Mouse (Mus musculus) lung, embryonic 15.5 days (tissue): ENCODE measurements around the gene Mtmr3. TPM values are rescaled to one million over a fixed set of nuclear protein-coding genes. Genes with fewer than 3 reads are reported as not detected.
"Not testable (repeated sequence)": the region's sequence is repeated elsewhere in the genome, so short reads cannot be mapped to it uniquely, and the experiment has no call there.

ENCODE experiments used
- ATAC-seq: fragments of 200-750 bp; cut with Nextera tagmentation; 2 replicates; pipeline ENCODE4 v1.8.0; 2017; ENCODE audit warnings: moderate number of reproducible peaks, borderline replicate concordance; ENCODE audit not compliant: low FRiP score, low TSS enrichment; ENCODE audit errors: extremely low read depth
- H3K27ac ChIP-seq: fragments of 300-500 bp; sonication (generic); 2 replicates; pipeline ENCODE4 v1.5.1; 2015; ENCODE audit warnings: moderate library complexity, mild to moderate bottlenecking, inconsistent platforms
- H3K27me3 ChIP-seq: fragments of 300-500 bp; sonication (generic); 2 replicates; pipeline ENCODE4 v1.6.1; 2015; ENCODE audit warnings: inconsistent platforms
- H3K36me3 ChIP-seq: fragments of 300-500 bp; sonication (generic); 2 replicates; pipeline ENCODE4 v1.6.1; 2015; ENCODE audit warnings: inconsistent platforms
- H3K4me1 ChIP-seq: fragments of 300-500 bp; sonication (generic); 2 replicates; pipeline ENCODE4 v1.6.1; 2015; ENCODE audit warnings: inconsistent platforms
- H3K4me2 ChIP-seq: fragments of 300-500 bp; sonication (generic); 2 replicates; pipeline ENCODE4 v1.6.1; 2015; ENCODE audit warnings: inconsistent platforms, mild to moderate bottlenecking, moderate library complexity
- H3K4me3 ChIP-seq: fragments of 300-500 bp; sonication (generic); 2 replicates; pipeline ENCODE4 v1.5.1; 2015; ENCODE audit warnings: mild to moderate bottlenecking, inconsistent platforms
- H3K9ac ChIP-seq: fragments of 300-500 bp; sonication (generic); 2 replicates; pipeline ENCODE4 v1.6.1; 2015; ENCODE audit warnings: inconsistent platforms
- H3K9me3 ChIP-seq: fragments of 300-500 bp; sonication (generic); 2 replicates; pipeline ENCODE4 v1.6.1; 2016; ENCODE audit warnings: inconsistent platforms
- WGBS: fragments of 180-500 bp; shearing (Covaris S2); methylation state at CpG from one replicate; pipeline ENCODE4 v1.1.7; 2015; 5-methylcytosine and 5-hydroxymethylcytosine counted together
- polyA plus RNA-seq: library from polyadenylated mRNA; unstranded; fragments of >200 nt; fragmentation: Nextera tagmentation; extraction: Ambion mirVana; gene quantifications from 2 replicates; pipeline ENCODE4 v1.2.1, GENCODE M21; 2015

The Mtmr3 gene
- polyA plus RNA-seq, 1 experiment from 2014 or later, result 25.4 TPM

GRCm38 (mm10) chr11:4545976-4546375 lies 48.7 kb downstream of the Mtmr3 start:
- Histone ChIP-seq H3K9me3 (no peaks in the 10 kb centered on the region), H3K27ac (no peak overlapping the region), H3K27me3 (no peaks in the 10 kb centered on the region), H3K36me3 (no peaks in the 10 kb centered on the region), H3K4me1 (0 out of 2 replicates have a peak, but pooled peaks cover 2% of the 10 kb centered on the region), H3K4me2 (no peak overlapping the region), H3K9ac (no peak overlapping the region), H3K4me3 (no peak overlapping the region)
- 72% methylated on average over 3 of the region's 3 CpGs for WGBS
- ATAC-seq, result no peak

- Histone ChIP-seq H3K27ac (no peak overlapping the region), H3K4me2 (no peak overlapping the region), H3K9ac (no peak overlapping the region), H3K9me3 (no peaks in the 10 kb centered on the region), H3K4me3 (no peak overlapping the region), H3K36me3 (no peaks in the 10 kb centered on the region), H3K27me3 (no peaks in the 10 kb centered on the region), H3K4me1 (0 out of 2 replicates have a peak, but pooled peaks cover 2% of the 10 kb centered on the region)
- 51% methylated on average over 4 of the region's 4 CpGs for WGBS
- ATAC-seq, result no peak
Measured at GRCm38 (mm10) chr11:4545401-4545800, 49.3 kb downstream of the Mtmr3 start.

DNA sequence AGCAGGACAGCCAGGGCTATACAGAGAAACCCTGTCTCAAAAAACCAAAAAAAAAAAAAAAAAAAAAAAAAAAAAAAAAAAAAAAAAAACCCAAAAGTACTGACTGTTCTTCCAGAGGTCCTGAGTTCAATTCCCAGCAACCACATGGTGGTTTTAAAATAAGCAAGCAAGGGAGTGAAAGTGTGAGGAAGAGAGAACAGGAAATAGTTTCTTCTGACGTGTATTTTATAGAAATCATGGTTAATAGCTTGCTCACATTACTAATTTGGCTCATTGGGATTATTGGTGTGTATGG lies 50.1 kb downstream of the Mtmr3 start:
- not testable (repeated sequence) for H3K9me3 ChIP-seq, H3K4me3 ChIP-seq, H3K4me1 ChIP-seq, H3K9ac ChIP-seq, H3K27ac ChIP-seq, H3K4me2 ChIP-seq, H3K27me3 ChIP-seq, H3K36me3 ChIP-seq, ATAC-seq
- 80% methylated on average over 1 of the region's 1 CpGs for WGBS

DNA sequence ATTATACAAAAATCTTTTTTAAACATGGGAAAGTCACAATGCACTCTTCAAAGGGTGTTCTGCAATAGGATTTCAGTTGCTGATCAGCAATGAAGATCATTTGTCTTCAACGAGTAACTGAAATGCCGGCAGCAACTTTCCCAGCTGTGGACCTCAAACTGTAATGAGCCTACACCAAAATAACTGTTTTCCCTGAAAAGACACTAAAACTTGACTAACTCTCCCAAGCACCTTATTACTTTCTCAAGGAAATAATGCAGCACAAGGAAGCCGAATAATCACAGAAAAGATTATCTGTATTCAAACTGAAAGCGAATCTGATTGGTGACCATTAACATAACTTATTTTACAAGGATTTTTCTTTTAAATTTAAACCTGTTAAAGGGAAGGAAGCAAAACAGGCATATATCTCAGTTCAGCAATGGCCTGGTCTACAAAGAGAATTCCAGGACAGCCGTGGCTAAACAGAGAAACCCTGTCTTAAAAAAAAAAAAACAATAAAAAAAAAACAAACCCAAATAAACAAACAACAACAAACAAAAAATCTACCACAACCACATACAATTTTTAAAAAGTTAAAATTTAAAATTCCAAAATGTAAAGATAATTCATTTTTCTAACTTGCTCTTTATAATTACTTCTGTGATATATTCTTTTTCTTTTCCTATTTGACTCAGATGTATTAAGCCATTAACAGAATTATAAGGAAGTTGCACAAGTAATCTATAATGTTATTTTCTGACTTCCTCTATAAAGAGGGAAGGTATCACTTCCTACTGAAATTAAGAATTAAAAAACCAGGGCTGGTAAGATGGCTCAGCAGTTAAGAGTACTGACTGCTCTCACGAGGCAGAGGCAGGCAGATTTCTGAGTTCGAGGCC lies 50.7 kb downstream of the Mtmr3 start:
- no peak overlapping the region for H3K27ac ChIP-seq
- H3K36me3 ChIP-seq, result no peaks in the 10 kb centered on the region
- ATAC-seq, result no peak
- 66% methylated on average over 7 of the region's 7 CpGs for WGBS
- no peaks in the 10 kb centered on the region for H3K9me3 ChIP-seq
- H3K9ac ChIP-seq, result no peak overlapping the region
- H3K27me3 ChIP-seq, result no peaks in the 10 kb centered on the region
- H3K4me2 ChIP-seq, result no peak overlapping the region
- H3K4me3 ChIP-seq, result no peak overlapping the region
- 0 out of 2 replicates have a peak, but pooled peaks cover 2% of the 10 kb centered on the region for H3K4me1 ChIP-seq

DNA sequence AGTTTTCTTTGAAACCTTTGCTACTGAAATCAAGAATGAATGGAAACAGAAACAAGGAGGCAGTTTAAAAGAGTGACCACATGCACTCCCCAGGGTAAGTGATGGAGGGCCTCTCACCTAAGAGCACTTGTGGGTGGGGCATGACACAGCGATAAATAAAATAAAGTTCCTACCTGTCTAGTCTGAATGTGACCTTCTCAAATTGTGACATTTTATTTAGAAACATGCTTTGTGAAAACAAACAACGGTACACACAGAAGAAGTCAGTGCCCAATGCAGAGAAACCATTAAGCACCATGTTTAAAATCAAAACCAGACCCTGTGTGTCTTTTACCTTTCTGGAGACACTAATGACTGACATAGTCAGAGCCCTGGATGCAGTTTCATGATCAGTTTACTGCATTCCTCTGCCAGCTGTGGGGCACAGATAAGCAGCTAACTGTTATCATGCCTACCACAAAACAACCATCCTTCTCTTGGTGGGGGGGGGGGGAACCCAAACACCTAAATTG lies 51.6 kb downstream of the Mtmr3 start:
- no peak overlapping the region for H3K4me2 ChIP-seq
- no peaks in the 10 kb centered on the region for H3K36me3 ChIP-seq
- WGBS, result 70% methylated on average over 2 of the region's 2 CpGs
- no peak overlapping the region for H3K4me3 ChIP-seq
- H3K9ac ChIP-seq, result no peak overlapping the region
- 0 out of 2 replicates have a peak, but pooled peaks cover 2% of the 10 kb centered on the region for H3K4me1 ChIP-seq
- no peaks in the 10 kb centered on the region for H3K27me3 ChIP-seq
- H3K9me3 ChIP-seq, result no peaks in the 10 kb centered on the region
- H3K27ac ChIP-seq, result no peak overlapping the region
- no peak for ATAC-seq

DNA sequence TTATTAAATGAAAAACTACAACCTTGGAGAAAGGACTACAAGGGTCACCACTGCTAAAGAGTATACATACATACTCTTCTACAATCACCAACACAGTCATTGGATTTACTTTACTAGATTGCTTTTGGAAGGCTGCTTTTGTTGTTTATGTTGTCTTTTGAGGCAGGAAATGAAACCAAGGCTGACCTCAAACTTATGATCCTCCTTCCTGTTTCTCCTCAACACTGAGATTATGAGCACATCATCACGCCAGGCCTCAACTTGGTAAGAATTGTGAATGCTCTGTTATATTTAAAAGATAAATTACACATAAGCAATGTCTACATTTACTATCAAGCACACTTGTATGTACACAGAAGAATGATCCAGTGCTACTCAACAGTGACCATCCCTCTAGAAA lies 58.0 kb downstream of the Mtmr3 start:
- WGBS, result 82% methylated on average over 1 of the region's 1 CpGs
- Histone ChIP-seq H3K27me3 (no peaks in the 10 kb centered on the region), H3K9me3 (no peaks in the 10 kb centered on the region), H3K9ac (no peak overlapping the region), H3K27ac (no peak overlapping the region), H3K4me2 (no peak overlapping the region), H3K4me3 (no peak overlapping the region), H3K36me3 (no peaks in the 10 kb centered on the region), H3K4me1 (no peaks in the 10 kb centered on the region)
- ATAC-seq, result no peak

DNA sequence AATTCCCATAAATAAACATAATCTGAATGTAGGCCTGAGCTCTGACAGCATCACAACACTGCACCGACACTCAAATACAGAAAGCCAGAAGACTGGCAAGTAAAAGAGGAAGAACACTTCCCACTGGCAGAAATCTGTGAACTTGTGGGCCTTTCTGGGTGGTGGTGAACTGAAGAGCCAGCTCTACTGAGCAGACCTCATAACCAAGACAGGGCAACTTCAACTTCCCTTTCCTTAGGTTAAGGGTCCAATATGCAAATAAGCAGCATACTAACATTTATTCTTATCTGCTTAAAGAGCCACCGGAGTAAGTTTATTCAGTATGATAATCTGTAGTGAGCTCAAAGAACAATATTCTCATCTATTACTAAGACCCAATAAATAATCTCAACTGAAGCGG lies 67.5 kb downstream of the Mtmr3 start:
- Histone ChIP-seq H3K9me3 (no peaks in the 10 kb centered on the region), H3K4me3 (no peak overlapping the region), H3K27ac (no peak overlapping the region), H3K36me3 (peaks cover 35% of the 10 kb centered on the region), H3K27me3 (no peaks in the 10 kb centered on the region), H3K9ac (no peak overlapping the region), H3K4me2 (no peak overlapping the region), H3K4me1 (no peaks in the 10 kb centered on the region)
- ATAC-seq, result no peak
- WGBS, result 88% methylated on average over 3 of the region's 3 CpGs

GRCm38 (mm10) chr11:4522142-4522664 lies 72.5 kb downstream of the Mtmr3 start:
- Histone ChIP-seq H3K36me3 (peaks cover 38% of the 10 kb centered on the region), H3K9me3 (no peaks in the 10 kb centered on the region), H3K4me1 (no peaks in the 10 kb centered on the region), H3K27me3 (no peaks in the 10 kb centered on the region), H3K27ac (no peak overlapping the region), H3K4me3 (no peak overlapping the region), H3K9ac (no peak overlapping the region), H3K4me2 (no peak overlapping the region)
- 80% methylated on average over 6 of the region's 6 CpGs for WGBS
- ATAC-seq, result no peak

- H3K36me3 ChIP-seq, result peaks cover 44% of the 10 kb centered on the region
- WGBS, result 84% methylated on average over 7 of the region's 7 CpGs
- H3K27me3 ChIP-seq, result no peaks in the 10 kb centered on the region
- H3K27ac ChIP-seq, result no peak overlapping the region
- ATAC-seq, result no peak
- no peaks in the 10 kb centered on the region for H3K4me1 ChIP-seq
- H3K4me3 ChIP-seq, result no peak overlapping the region
- H3K9me3 ChIP-seq, result no peaks in the 10 kb centered on the region
- H3K9ac ChIP-seq, result no peak overlapping the region
- H3K4me2 ChIP-seq, result no peak overlapping the region
Measured at GRCm38 (mm10) chr11:4518981-4519380, 75.7 kb downstream of the Mtmr3 start.

- Histone ChIP-seq H3K9ac (no peak overlapping the region), H3K9me3 (no peaks in the 10 kb centered on the region), H3K27me3 (no peaks in the 10 kb centered on the region), H3K4me1 (no peaks in the 10 kb centered on the region), H3K27ac (no peak overlapping the region), H3K36me3 (peaks cover 41% of the 10 kb centered on the region), H3K4me2 (no peak overlapping the region), H3K4me3 (no peak overlapping the region)
- 87% methylated on average over 2 of the region's 2 CpGs for WGBS
- no peak for ATAC-seq
Measured at GRCm38 (mm10) chr11:4507421-4507820, 87.2 kb downstream of the Mtmr3 start.

DNA sequence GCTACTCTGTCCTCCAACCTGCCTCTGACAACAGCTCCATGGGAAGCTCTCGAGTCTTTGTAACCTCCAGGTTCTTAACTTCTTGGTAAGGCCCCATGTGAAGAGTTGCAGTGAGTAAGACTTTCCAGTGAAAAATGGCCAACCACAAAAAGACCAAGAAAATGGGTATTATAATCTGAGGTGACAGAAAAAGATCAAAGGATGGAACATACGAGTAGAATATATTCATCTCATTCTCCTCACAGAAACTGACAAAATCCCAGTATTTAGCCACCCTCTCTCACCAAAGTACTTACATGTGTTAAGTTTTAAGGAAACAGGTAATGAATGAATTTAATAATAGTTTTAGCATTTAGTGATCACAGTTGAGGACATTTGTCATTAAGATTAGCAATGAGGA lies 88.2 kb downstream of the Mtmr3 start:
- no peak overlapping the region for H3K27ac ChIP-seq
- H3K4me2 ChIP-seq, result no peak overlapping the region
- H3K27me3 ChIP-seq, result no peaks in the 10 kb centered on the region
- H3K4me1 ChIP-seq, result no peaks in the 10 kb centered on the region
- ATAC-seq, result no peak
- H3K9me3 ChIP-seq, result no peaks in the 10 kb centered on the region
- 83% methylated on average over 2 of the region's 2 CpGs for WGBS
- peaks cover 41% of the 10 kb centered on the region for H3K36me3 ChIP-seq
- no peak overlapping the region for H3K4me3 ChIP-seq
- no peak overlapping the region for H3K9ac ChIP-seq

GRCm38 (mm10) chr11:4502206-4502605 lies 92.5 kb downstream of the Mtmr3 start:
- Histone ChIP-seq H3K27ac (no peak overlapping the region), H3K4me2 (no peak overlapping the region), H3K27me3 (no peaks in the 10 kb centered on the region), H3K9me3 (no peaks in the 10 kb centered on the region), H3K4me3 (no peak overlapping the region), H3K36me3 (peaks cover 45% of the 10 kb centered on the region), H3K9ac (no peak overlapping the region), H3K4me1 (no peaks in the 10 kb centered on the region)
- 55% methylated on average over 2 of the region's 2 CpGs for WGBS
- no peak for ATAC-seq
